Mouse (Mus musculus): ENCODE data around the gene Lsg1. TPM values are rescaled to one million over a fixed set of nuclear protein-coding genes. Genes with fewer than 3 reads are reported as not detected.
A peak's percentile ranks its signal among the peaks of the same experiment; 100 is the strongest.

Lsg1 gene
- polyA plus RNA-seq, 1 experiment from 2014 or later, result 17.5 TPM

DNA sequence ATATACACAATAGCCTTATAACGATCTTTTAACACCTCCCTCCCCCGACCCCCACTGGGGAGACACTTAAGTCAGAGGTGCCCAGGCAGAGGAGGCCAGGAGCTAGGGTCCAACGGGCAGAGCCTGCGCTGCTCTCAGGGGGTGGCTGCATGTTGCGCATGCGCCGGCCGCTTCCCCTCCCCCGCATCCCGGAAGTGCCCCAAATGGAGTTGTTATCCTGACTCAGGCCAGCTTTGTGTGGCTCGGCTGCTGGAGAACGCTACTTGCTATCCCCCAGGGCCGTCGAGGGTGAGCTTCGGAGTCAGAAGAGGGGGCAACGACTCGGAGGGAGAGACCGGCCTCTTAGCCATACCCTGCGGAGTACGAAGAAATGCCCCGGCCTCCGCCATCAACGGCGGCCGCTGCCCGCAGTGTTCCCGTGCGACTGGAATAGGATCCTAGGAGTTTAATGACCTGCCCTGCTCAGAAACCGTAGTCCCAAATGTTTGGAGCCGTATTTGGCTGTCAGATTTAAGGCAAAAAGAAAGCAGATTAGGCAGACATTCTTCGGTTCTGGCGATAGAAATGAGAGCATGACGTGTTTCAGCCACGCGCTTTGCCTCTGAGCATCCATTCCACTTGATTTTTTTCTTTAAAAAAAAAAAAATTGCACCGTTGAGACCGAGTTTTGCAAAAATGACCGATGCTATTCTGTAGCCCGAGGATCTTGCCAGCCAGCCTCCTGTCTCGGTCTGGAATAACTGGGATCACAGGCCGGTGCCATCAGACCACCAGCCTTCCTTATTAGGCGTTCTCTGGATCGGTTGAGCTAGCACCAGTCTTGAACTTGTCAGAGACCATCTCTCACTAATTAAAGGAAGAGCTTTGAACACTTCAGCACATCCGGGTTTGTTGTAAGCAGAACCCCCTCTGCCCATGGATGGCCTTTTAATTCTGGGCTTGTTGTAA is 76.6 kb downstream of the Lsg1 start:
- 3% methylated on average over 44 of the region's 44 CpGs for WGBS (ENCODE audit: insufficient replicate concordance)
- peaks cover 35% of the 10 kb centered on the region for H3K4me1 ChIP-seq (ENCODE audit: control insufficient read depth, low read depth, low read length)
- no peaks in the 10 kb centered on the region for H3K36me3 ChIP-seq (ENCODE audit: control insufficient read depth, insufficient read depth)
- peak overlapping the region; percentile 91 for H3K9ac ChIP-seq (ENCODE audit: low read depth, low read length)
- H3K4me3 ChIP-seq (ENCODE audit: low read depth, low read length), result peak overlapping the region; percentile 84
- ATAC-seq (ENCODE audit: low read depth), result peak; percentile 85
- H3K27me3 ChIP-seq (ENCODE audit: control insufficient read depth, insufficient read depth, low read depth, low read length), result no peaks in the 10 kb centered on the region
- no peaks in the 10 kb centered on the region for H3K9me3 ChIP-seq (replicated peaks; ENCODE audit: control insufficient read depth, low read length)
- H3K27ac ChIP-seq (ENCODE audit: low read length), result peak overlapping the region; percentile 87
- H3K4me2 ChIP-seq (ENCODE audit: low read depth, low read length), result peak overlapping the region; percentile 87

Other genes starting within 250 kb of the Lsg1 start
- gene Atp13a3, start 181.6 kb downstream of the Lsg1 start, polyA plus RNA-seq (2015; fragmentation: Nextera tagmentation; extraction: Ambion mirVana), result 5.1 and 6.0 TPM in 2 replicates
- gene Tmem44, start 36.8 kb downstream of the Lsg1 start, polyA plus RNA-seq (2015; fragmentation: Nextera tagmentation; extraction: Ambion mirVana), result 0.68 and 0.71 TPM in 2 replicates
- 6.0 and 7.1 TPM in 2 replicates for gene Fam43a, start 12.1 kb upstream of the Lsg1 start, polyA plus RNA-seq (2015; fragmentation: Nextera tagmentation; extraction: Ambion mirVana)

Measured in liver, embryonic 16.5 days (tissue).